Mouse (Mus musculus) testis, adult 2 months (tissue): ENCODE measurements at regions not wholly inside any gene's neighbourhood (a gene's known extent, or its start where the extent isn't known, plus 50 kb on each side); places are given as distances from the start of the nearest gene placed in this dataset.

Source experiments
- H3K27ac ChIP-seq: fragments of 200-500 bp; 2 replicates; pipeline ENCODE4 v1.5.1; 2012; ENCODE audit warnings: low read depth, low read length; ENCODE audit not compliant: control insufficient read depth, insufficient read depth
- H3K27me3 ChIP-seq: fragments of 200-500 bp; 2 replicates; pipeline ENCODE4 v1.6.1; 2012; ENCODE audit warnings: mild to moderate bottlenecking, low read length, moderate library complexity; ENCODE audit not compliant: control insufficient read depth, insufficient read depth
- H3K36me3 ChIP-seq: fragments of 200-500 bp; 2 replicates; pipeline ENCODE4 v1.6.1; 2012; ENCODE audit warnings: mild to moderate bottlenecking, low read length; ENCODE audit not compliant: control insufficient read depth, insufficient read depth
- H3K4me1 ChIP-seq: fragments of 200-500 bp; 2 replicates; pipeline ENCODE4 v1.6.1; 2012; ENCODE audit warnings: low read length; ENCODE audit not compliant: control insufficient read depth, insufficient read depth
- H3K4me3 ChIP-seq: fragments of 200-500 bp; 2 replicates; pipeline ENCODE4 v1.5.1; 2012; ENCODE audit warnings: low read depth, mild to moderate bottlenecking, low read length, moderate library complexity, mixed read lengths; ENCODE audit not compliant: control insufficient read depth
- CTCF ChIP-seq: fragments of 200-500 bp; IDR thresholded peaks from 2 replicates; pipeline ENCODE4 v1.5.1; 2012; ENCODE audit warnings: low read depth, mild to moderate bottlenecking, inconsistent platforms, low read length, moderate library complexity; ENCODE audit not compliant: control insufficient read depth, insufficient read depth, insufficient replicate concordance
- POLR2A ChIP-seq: fragments of 200-500 bp; IDR thresholded peaks from 2 replicates; pipeline ENCODE4 v1.6.1; 2012; ENCODE audit warnings: low read depth, mild to moderate bottlenecking, inconsistent platforms, low read length, moderate library complexity; ENCODE audit not compliant: control insufficient read depth

GRCm38 (mm10) chr5:47276231-47277195 is 706.4 kb upstream of the Slit2 start:
- no peak for TF ChIP-seq CTCF
- TF ChIP-seq POLR2A: no peak
- H3K36me3 ChIP-seq: no peaks in the 10 kb centered on the region
- no peaks in the 10 kb centered on the region for H3K27me3 ChIP-seq
- H3K4me3 ChIP-seq: no peak overlapping the region
- no peaks in the 10 kb centered on the region for H3K4me1 ChIP-seq
- no peak overlapping the region for H3K27ac ChIP-seq

- Histone ChIP-seq H3K27me3 (no peaks in the 10 kb centered on the region), H3K27ac (no peak overlapping the region), H3K4me3 (no peak overlapping the region), H3K36me3 (no peaks in the 10 kb centered on the region), H3K4me1 (no peaks in the 10 kb centered on the region)
- no peak for TF ChIP-seq POLR2A
- no peak for TF ChIP-seq CTCF
Measured at GRCm38 (mm10) chr5:47279630-47280029, 703.3 kb upstream of the Slit2 start.

- no peak overlapping the region for H3K4me3 ChIP-seq
Measured at GRCm38 (mm10) chr5:47299602-47300001, 683.3 kb upstream of the Slit2 start.

GRCm38 (mm10) chr5:47317506-47317905 is 665.4 kb upstream of the Slit2 start:
- no peak for TF ChIP-seq CTCF
- no peaks in the 10 kb centered on the region for H3K36me3 ChIP-seq

More at GRCm38 (mm10) chr5:47299602-47300001, 683.3 kb upstream of the Slit2 start:
- Histone ChIP-seq H3K27me3 (no peaks in the 10 kb centered on the region), H3K27ac (no peak overlapping the region), H3K4me1 (no peaks in the 10 kb centered on the region), H3K36me3 (no peaks in the 10 kb centered on the region)
- TF ChIP-seq POLR2A (no peak), CTCF (no peak)

GRCm38 (mm10) chr5:47318147-47318546 is 664.8 kb upstream of the Slit2 start:
- TF ChIP-seq CTCF: no peak
- TF ChIP-seq POLR2A: no peak
- no peak overlapping the region for H3K27ac ChIP-seq
- H3K27me3 ChIP-seq: no peaks in the 10 kb centered on the region
- H3K4me1 ChIP-seq: no peaks in the 10 kb centered on the region
- no peaks in the 10 kb centered on the region for H3K36me3 ChIP-seq
- H3K4me3 ChIP-seq: no peak overlapping the region

More at GRCm38 (mm10) chr5:47317506-47317905, 665.4 kb upstream of the Slit2 start:
- Histone ChIP-seq H3K4me3 (no peak overlapping the region), H3K27me3 (no peaks in the 10 kb centered on the region), H3K4me1 (no peaks in the 10 kb centered on the region), H3K27ac (no peak overlapping the region)

- Histone ChIP-seq H3K4me3 (no peak overlapping the region), H3K27ac (no peak overlapping the region), H3K4me1 (no peaks in the 10 kb centered on the region), H3K27me3 (no peaks in the 10 kb centered on the region), H3K36me3 (no peaks in the 10 kb centered on the region)
- no peak for TF ChIP-seq CTCF
Measured at GRCm38 (mm10) chr5:47322511-47323167, 660.3 kb upstream of the Slit2 start.

- H3K4me3 ChIP-seq: no peak overlapping the region
- no peaks in the 10 kb centered on the region for H3K36me3 ChIP-seq
Measured at GRCm38 (mm10) chr5:47334299-47334698, 648.6 kb upstream of the Slit2 start.

More at GRCm38 (mm10) chr5:47334299-47334698, 648.6 kb upstream of the Slit2 start:
- no peak overlapping the region for H3K27ac ChIP-seq
- H3K4me1 ChIP-seq: no peaks in the 10 kb centered on the region
- no peak for TF ChIP-seq POLR2A
- TF ChIP-seq CTCF: no peak
- H3K27me3 ChIP-seq: no peaks in the 10 kb centered on the region
